Mouse (Mus musculus): ENCODE measurements around the gene Zfp335. TPM values are rescaled to one million over a fixed set of nuclear protein-coding genes. Genes with fewer than 3 reads are reported as not detected.

Gene Zfp335
- polyA plus RNA-seq (2014; fragmentation: Illumina TruSeq; extraction: RNeasy Lipid Tissue Mini Kit (QIAGEN cat#74804); ENCODE audit: low read depth, low replicate concordance), result 0.17 TPM

GRCm38 (mm10) chr2:164911086-164912048 lies at the start of gene Zfp335:
Zfp335 (minus strand) TSS chr2:164911757.

GRCm38 (mm10) chr2:164960716-164961441 lies 49.3 kb upstream of the Zfp335 start, which contains the start of gene Slc12a5:
Slc12a5 (plus strand) TSS chr2:164960802.

GRCm38 (mm10) chr2:164940140-164940830 lies 28.7 kb upstream of the Zfp335 start, which contains the start of gene Mmp9:
Mmp9 (plus strand) TSS chr2:164940780.

GRCm38 (mm10) chr2:164879228-164879567 lies 32.4 kb downstream of the Zfp335 start, which contains the start of gene Pcif1:
Pcif1 (plus strand) TSS chr2:164879304.

GRCm38 (mm10) chr2:164857101-164857821 lies 54.3 kb downstream of the Zfp335 start, which contains the start of gene Pltp:
Pltp (minus strand) TSS chr2:164857711.

Other genes with a start within 250 kb of the Zfp335 start
- gene Wfdc11, start 237.7 kb downstream of the Zfp335 start, polyA plus RNA-seq (2014; fragmentation: Illumina TruSeq; extraction: RNeasy Lipid Tissue Mini Kit (QIAGEN cat#74804); ENCODE audit: low read depth, low replicate concordance), result not detected
- not detected for gene Wfdc13, start 226.7 kb downstream of the Zfp335 start, polyA plus RNA-seq (2014; fragmentation: Illumina TruSeq; extraction: RNeasy Lipid Tissue Mini Kit (QIAGEN cat#74804); ENCODE audit: low read depth, low replicate concordance)
- not detected for gene Spint4, start 213.3 kb downstream of the Zfp335 start, polyA plus RNA-seq (2014; fragmentation: Illumina TruSeq; extraction: RNeasy Lipid Tissue Mini Kit (QIAGEN cat#74804); ENCODE audit: low read depth, low replicate concordance)
- gene Spint5, start 196.5 kb downstream of the Zfp335 start, polyA plus RNA-seq (2014; fragmentation: Illumina TruSeq; extraction: RNeasy Lipid Tissue Mini Kit (QIAGEN cat#74804); ENCODE audit: low read depth, low replicate concordance), result not detected
- gene Wfdc3, start 165.8 kb downstream of the Zfp335 start, polyA plus RNA-seq (2014; fragmentation: Illumina TruSeq; extraction: RNeasy Lipid Tissue Mini Kit (QIAGEN cat#74804); ENCODE audit: low read depth, low replicate concordance), result 0.35 TPM
- gene Dnttip1, start 165.8 kb downstream of the Zfp335 start, polyA plus RNA-seq (2014; fragmentation: Illumina TruSeq; extraction: RNeasy Lipid Tissue Mini Kit (QIAGEN cat#74804); ENCODE audit: low read depth, low replicate concordance), result 4.6 TPM
- 2.9 TPM for gene Ube2c, start 141.9 kb downstream of the Zfp335 start, polyA plus RNA-seq (2014; fragmentation: Illumina TruSeq; extraction: RNeasy Lipid Tissue Mini Kit (QIAGEN cat#74804); ENCODE audit: low read depth, low replicate concordance)
- gene Tnnc2, start 131.8 kb downstream of the Zfp335 start, polyA plus RNA-seq (2014; fragmentation: Illumina TruSeq; extraction: RNeasy Lipid Tissue Mini Kit (QIAGEN cat#74804); ENCODE audit: low read depth, low replicate concordance), result 8.5 TPM
- gene Snx21, start 125.9 kb downstream of the Zfp335 start, polyA plus RNA-seq (2014; fragmentation: Illumina TruSeq; extraction: RNeasy Lipid Tissue Mini Kit (QIAGEN cat#74804); ENCODE audit: low read depth, low replicate concordance), result 3.9 TPM
- gene Acot8, start 106.9 kb downstream of the Zfp335 start, polyA plus RNA-seq (2014; fragmentation: Illumina TruSeq; extraction: RNeasy Lipid Tissue Mini Kit (QIAGEN cat#74804); ENCODE audit: low read depth, low replicate concordance), result not detected
- 1.8 TPM for gene Zswim3, start 106.7 kb downstream of the Zfp335 start, polyA plus RNA-seq (2014; fragmentation: Illumina TruSeq; extraction: RNeasy Lipid Tissue Mini Kit (QIAGEN cat#74804); ENCODE audit: low read depth, low replicate concordance)
- gene Zswim1, start 89.1 kb downstream of the Zfp335 start, polyA plus RNA-seq (2014; fragmentation: Illumina TruSeq; extraction: RNeasy Lipid Tissue Mini Kit (QIAGEN cat#74804); ENCODE audit: low read depth, low replicate concordance), result 4.4 TPM
- gene Spata25, start 83.2 kb downstream of the Zfp335 start, polyA plus RNA-seq (2014; fragmentation: Illumina TruSeq; extraction: RNeasy Lipid Tissue Mini Kit (QIAGEN cat#74804); ENCODE audit: low read depth, low replicate concordance), result not detected
- 30.7 TPM for gene Ctsa, start 78.9 kb downstream of the Zfp335 start, polyA plus RNA-seq (2014; fragmentation: Illumina TruSeq; extraction: RNeasy Lipid Tissue Mini Kit (QIAGEN cat#74804); ENCODE audit: low read depth, low replicate concordance)
- gene Neurl2, start 78.3 kb downstream of the Zfp335 start, polyA plus RNA-seq (2014; fragmentation: Illumina TruSeq; extraction: RNeasy Lipid Tissue Mini Kit (QIAGEN cat#74804); ENCODE audit: low read depth, low replicate concordance), result not detected
- 0.87 TPM for gene Pltp, start 54.0 kb downstream of the Zfp335 start, polyA plus RNA-seq (2014; fragmentation: Illumina TruSeq; extraction: RNeasy Lipid Tissue Mini Kit (QIAGEN cat#74804); ENCODE audit: low read depth, low replicate concordance)
- gene Pcif1, start 32.5 kb downstream of the Zfp335 start, polyA plus RNA-seq (2014; fragmentation: Illumina TruSeq; extraction: RNeasy Lipid Tissue Mini Kit (QIAGEN cat#74804); ENCODE audit: low read depth, low replicate concordance), result 4.0 TPM
- gene Mmp9, start 29.0 kb upstream of the Zfp335 start, polyA plus RNA-seq (2014; fragmentation: Illumina TruSeq; extraction: RNeasy Lipid Tissue Mini Kit (QIAGEN cat#74804); ENCODE audit: low read depth, low replicate concordance), result not detected
- 4.1 TPM for gene Slc12a5, start 49.0 kb upstream of the Zfp335 start, polyA plus RNA-seq (2014; fragmentation: Illumina TruSeq; extraction: RNeasy Lipid Tissue Mini Kit (QIAGEN cat#74804); ENCODE audit: low read depth, low replicate concordance)
- 11.4 TPM for gene Ncoa5, start 123.1 kb upstream of the Zfp335 start, polyA plus RNA-seq (2014; fragmentation: Illumina TruSeq; extraction: RNeasy Lipid Tissue Mini Kit (QIAGEN cat#74804); ENCODE audit: low read depth, low replicate concordance)
- 0.17 TPM for gene Cd40, start 143.9 kb upstream of the Zfp335 start, polyA plus RNA-seq (2014; fragmentation: Illumina TruSeq; extraction: RNeasy Lipid Tissue Mini Kit (QIAGEN cat#74804); ENCODE audit: low read depth, low replicate concordance)
- not detected for gene 1700025C18Rik, start 179.0 kb upstream of the Zfp335 start, polyA plus RNA-seq (2014; fragmentation: Illumina TruSeq; extraction: RNeasy Lipid Tissue Mini Kit (QIAGEN cat#74804); ENCODE audit: low read depth, low replicate concordance)